Mouse (Mus musculus): ENCODE results near the gene Fgb.

The Fgb gene

DNA sequence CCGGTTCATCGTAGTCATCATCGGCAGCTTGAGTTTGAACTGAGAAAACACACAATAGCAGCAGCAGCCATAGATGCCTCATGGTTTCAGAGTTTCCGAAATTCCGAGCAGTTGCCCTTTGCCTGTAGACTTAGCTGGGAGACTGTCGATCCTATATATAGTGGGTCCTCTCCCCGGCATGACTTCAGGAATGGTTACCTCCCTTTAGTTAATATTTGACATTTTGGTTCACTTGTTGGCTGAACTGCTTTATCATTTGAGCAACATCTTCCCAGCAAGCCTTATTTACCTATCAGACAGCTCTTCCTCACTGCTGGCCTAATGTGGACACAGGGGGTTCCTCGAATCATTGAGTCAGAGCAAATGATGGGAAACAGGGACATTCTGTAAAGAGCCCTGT lies at the start of gene Fgb:
Gene Fgb, minus strand, starts transcription at position 184 of the 400 bp plus-strand sequence.
- no peak for DNase-seq (ENCODE audit: low read depth)

DNA sequence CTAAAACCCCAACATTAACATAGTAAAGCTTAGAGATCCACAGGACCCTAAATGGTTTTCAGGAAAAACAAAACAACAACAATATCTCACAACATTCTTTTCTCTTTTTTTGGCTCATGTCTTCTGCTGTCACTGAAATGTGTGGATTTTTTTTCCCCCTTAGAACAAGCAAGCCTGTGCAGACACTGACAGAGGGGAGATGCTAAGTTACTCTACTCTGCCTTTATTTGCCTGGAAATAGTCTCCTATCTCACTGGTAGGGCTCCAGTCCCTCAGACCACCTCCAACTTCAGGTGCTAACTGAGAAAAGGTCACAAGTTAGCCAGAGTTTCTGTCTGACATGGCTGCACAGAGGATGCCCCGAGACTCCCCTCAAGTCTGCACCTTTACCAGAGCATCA lies 49.5 kb upstream of the Fgb start:
- no peak for DNase-seq (ENCODE audit: low read depth)

DNA sequence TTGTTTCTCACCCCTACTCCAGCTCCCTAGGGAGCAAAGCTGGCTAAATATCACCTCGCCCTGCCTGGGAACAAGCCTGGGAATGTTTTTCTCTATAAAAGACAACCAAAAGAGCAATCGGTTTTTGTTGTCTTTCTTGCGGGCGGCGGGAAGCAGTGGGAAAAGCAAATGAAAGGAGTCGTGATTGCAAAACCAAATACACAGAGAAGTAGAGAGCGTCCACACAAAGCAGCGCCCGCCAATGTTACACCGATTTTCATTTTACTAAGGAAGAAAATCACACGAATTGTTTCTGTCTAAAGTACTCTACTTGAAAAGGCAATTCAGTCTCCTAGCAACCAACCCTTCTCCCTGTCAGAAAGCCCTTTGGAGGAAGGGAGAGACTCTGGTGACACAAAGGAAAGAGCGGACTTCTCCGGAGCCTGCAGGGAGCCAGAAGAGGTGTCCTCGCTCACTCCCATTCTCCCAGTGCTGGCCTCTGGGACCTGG lies 48.9 kb upstream of the Fgb start:
- no peak for DNase-seq (ENCODE audit: low read depth)

DNA sequence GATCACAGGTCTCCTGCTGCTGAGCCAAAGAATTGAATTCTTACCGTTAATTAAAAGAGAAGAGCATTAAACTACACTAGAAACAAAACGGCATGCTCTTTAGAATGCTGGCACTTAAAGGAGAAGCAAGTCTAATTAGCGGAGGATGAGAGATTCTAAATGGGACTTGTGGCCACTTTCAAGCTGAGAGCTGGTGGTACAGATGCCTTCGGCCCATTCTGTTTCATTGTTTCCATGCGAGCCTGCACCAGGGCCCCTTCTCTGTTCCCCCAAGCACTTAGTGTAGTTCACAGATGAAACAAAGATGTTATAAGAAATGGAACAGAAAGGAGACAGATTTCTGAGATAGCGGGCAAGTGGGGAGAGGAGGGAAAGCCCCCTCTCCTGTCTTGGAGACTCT lies 47.9 kb upstream of the Fgb start:
- DNase-seq (ENCODE audit: low read depth): no peak

DNA sequence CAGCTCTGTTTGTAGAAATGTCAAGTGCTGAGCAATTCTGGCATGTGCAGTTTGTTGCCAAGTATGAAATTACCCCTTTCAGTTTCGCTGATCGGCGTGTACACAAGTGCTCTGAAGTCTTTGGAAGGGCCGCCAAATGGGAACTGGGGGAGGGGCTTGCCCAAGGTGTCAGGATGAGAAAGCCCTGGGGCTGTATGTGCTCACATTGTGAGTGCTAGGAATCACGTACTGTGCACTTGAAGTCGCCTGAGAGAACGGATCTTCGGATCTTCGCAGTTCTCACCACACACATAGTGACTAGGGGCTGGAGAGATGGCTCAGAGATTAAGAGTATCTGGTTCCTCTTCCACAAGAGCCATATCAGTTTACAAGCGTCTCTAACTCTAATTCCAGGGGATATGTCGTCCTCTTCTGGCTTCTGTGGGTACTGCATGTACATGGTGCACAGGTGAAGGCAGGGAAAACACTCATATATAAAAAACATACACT lies 30.9 kb upstream of the Fgb start:
- DNase-seq (ENCODE audit: low read depth): peak; percentile 75

DNA sequence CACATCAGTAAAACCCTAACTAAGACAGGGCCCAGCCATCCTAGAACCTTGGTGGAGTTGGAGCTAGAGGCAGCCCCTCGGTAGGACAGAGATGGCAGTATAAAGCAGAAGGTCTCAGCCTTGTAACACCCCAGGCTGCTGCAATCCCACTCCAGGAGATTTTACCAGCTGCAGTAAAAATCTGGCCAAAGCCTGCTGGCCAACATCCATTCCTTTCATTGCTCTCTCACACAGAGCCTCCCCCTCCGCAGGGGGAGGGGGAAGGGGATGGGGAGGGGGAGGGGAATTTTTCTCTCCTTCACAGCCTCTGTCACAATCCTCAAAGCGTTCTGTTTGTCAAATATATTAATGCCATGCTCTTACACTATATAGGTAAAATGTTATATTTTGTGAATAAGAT lies 26.9 kb upstream of the Fgb start:
- no peak for DNase-seq (ENCODE audit: low read depth)

DNA sequence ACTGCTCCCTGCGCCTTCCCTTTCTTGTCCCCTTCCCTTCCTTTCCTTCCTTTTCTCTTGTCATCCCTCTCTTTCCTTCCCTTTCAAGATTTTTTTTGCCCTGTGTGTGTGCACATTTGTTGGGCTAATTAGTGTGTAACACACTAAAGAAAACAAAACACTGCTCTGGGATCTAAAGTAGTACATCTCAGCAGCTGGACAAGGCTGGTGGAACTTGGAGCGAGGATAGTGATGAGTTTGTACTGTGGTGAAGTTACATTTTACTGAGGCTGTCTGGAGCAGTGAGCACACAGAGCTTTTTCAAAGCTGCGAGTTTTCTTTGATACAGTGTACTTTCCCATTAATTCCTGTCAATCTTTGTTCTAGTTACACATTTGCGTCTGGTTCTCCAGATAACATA lies 20.6 kb upstream of the Fgb start:
- no peak for DNase-seq (ENCODE audit: low read depth)

DNA sequence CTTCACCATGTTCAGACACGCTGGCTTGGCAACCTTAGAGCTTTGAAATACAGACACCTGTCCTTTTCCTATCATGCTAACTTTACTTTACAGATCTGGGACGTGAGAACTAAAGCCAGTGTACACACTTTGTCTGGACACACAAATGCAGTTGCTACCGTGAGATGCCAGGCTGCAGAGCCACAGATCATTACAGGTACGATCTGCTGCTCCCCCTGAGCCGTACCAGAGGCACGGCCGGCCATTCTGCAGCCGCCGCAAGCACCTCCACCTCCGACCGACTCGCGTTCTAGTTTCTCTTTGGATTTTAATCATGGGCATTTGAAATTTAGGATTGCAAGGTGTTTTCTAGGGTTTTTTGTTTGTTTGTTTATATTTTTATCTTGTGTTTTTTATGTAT lies 19.2 kb upstream of the Fgb start:
- DNase-seq (ENCODE audit: low read depth): no peak

DNA sequence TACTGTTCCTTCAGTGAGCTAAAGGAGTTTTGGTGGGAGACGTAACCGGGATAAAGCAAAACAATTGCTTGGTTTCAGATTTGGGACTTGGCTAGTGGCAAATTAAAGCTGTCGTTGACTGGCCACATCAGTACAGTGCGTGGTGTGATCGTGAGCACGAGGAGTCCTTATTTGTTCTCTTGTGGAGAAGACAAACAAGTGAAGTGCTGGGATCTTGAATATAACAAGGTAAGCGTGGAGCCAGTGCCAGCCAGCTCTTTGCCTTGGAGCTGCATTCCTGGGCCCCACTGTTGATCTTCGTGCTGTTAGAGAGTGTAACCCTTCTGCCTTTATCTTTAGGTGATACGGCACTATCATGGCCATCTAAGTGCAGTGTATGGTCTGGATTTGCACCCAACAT lies 18.3 kb upstream of the Fgb start:
- DNase-seq (ENCODE audit: low read depth): no peak

DNA sequence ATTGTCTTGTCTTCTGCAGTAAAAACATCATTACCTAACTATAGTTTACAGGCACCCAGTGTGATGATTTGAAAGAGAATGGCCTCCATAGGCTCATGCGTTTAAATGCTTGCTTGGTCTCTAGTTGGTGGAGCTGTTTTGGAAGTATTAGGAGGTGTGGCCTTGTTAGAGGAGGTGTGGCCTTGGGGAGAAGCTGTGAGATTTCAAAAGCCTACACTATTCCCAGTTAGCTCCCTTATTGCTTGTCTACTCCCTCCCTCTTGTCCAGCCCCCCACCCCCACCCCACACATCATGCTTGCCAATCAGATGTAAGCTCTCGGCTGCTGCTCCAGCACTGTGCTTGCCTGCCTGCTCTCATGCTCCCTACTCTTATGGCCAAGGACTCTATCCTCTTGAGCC lies 7.4 kb upstream of the Fgb start:
- DNase-seq (ENCODE audit: low read depth): no peak

DNA sequence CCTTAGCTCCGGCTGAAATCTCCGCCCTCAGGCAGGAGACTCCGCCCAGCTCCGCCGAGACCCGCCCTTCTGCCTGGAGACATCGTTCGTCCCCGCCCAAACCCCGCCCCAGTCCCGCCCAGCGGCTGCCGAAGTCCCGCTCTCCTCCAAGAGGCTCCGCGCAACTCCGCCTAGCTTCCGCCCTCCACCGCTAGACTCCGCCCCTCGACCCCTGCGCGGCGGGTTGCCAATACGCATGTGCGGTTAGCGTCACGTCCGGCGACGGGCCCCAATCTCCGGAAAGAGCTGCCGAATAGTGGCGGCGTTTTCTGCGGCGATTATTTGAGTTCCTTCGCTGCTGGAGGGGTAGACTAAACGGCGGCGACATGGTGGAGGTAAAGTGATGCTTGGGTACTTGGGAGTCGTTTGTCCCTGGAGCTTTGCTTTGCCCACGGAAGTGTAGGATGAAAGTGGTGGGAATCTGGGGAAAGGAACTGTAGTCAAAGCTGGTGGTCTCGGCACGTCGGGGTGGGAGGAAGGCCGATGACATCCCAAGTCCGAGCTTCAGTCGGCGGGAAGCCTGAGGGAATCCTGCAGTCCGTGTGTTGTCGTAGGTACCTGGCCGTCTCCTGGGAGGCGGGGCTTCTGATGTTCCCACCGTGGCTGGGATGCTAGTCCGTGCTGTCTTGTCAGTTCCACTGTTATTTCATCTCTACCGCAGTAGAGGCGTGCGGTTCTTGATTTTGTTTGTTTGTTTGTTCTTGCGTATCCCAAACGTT lies 5.8 kb upstream of the Fgb start, which contains the start of gene Plrg1:
Gene Plrg1, plus strand, starts transcription at position 242 of the 758 bp plus-strand sequence.
- DNase-seq (ENCODE audit: low read depth): peak; percentile 99

DNA sequence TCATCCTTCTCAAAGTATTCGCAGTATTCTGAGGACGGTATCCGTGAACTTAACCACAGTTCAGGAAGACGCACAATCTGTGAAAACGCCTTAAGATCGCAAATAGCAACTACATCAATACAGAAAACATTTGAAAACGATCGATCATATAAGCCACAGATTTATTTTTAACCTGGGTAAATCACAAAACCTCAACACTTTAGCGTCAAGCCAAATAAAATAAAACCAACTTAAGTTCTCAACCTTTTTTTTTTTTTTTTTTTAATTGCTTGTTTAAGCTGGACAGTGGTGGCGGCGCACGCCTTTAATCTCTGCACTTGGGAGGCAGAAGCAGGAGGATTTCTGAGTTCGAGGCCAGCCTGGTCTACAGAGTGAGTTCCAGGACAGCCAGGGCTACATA lies 5.1 kb upstream of the Fgb start:
- DNase-seq (ENCODE audit: low read depth): no peak

DNA sequence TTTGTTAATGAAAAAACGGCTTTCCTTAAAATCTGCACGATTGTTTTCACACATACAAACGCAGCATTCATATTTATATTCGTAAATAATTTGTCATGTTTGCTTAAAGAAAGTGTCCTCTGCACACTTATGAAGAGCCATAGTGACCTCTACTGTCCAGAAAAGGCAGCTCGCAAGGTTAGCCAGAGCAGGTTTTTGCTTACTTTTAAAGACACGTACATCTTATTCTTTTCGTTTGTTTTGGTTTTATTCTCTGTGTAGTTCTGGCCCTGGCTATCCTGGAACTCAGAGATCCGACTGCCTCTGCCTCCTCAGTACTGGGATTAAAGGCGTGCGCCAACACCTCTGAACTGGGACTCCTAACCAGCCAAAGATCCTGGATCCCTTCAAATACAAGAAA lies 4.1 kb upstream of the Fgb start:
- DNase-seq (ENCODE audit: low read depth): peak; percentile 82

DNA sequence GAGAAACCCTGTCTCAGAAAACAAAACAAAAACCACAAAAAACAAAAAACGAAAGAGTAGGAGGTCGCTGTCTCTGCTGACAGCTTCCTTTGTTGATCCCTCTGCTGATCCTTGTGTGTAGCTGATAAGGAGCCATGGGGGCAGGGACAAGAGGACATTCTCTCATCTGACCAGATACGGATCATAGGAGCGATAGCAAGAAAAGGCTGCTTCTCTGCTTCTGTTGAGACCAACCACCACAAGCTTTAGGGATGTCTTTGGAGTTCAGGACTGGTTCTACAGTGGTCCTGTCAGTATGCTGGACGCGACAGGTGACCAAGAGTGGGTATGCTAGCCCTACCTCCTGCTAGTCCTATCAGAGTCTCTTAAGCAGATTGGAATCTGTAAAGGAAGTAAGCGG lies 3.5 kb upstream of the Fgb start:
- no peak for DNase-seq (ENCODE audit: low read depth)

DNA sequence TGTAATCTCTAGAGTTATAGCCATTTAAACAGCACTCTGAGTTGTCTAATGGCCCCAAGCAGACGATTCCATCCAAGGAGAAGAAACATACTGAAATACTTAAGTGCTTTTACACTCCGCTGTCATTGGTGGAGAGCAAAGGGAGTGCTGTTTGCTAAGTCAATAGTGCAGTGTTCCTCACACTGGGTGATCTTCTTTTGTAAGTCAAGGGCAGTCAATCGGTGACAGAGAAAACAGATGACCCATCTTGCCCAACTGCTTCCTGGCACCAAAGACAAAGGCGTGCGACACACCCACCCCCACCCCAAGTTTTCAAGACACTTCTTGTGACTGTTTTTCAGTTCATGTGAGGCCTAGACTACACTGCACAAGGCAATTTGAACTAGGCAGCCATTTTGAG lies 2.4 kb upstream of the Fgb start:
- no peak for DNase-seq (ENCODE audit: low read depth)

DNA sequence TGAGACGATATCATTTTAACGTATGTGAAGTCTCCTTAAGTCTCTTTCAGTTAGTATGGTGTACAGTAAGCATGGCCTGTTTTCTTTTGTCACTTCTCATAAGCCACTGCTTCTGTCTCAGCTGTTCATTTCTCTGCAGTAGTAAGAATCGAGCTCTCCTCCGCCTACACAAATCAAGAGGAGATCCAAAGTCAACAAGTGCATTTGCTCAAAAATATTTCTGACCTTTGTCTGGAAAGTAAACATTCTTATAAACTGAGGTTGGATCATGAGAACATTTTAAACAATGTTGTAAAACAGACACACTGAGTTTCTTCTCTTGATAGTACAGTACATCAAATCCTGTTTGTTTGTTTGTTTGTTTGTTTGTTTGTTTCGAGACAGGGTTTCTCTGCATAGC lies 998 bp upstream of the Fgb start:
- DNase-seq (ENCODE audit: low read depth): no peak

DNA sequence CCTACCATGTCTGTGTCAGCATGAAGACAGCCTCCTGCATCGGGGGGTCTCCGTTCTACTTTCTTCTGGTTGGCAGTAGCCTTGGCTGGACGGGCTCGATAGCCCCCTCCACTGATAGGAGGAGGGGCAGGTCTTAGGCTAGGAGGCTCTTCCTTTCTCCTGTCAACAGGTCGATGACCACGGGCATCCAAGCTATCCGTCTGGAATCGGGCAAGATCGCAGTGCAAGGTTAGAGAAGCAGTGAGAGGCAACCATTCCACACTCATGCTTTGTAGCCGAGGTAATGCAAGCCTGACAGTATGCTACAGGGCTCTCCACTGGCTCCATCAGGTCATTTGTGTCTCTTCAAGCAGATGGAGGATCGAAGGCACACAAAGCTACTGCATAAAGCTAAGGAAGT lies 3.0 kb downstream of the Fgb start:
- DNase-seq (ENCODE audit: low read depth): no peak

DNA sequence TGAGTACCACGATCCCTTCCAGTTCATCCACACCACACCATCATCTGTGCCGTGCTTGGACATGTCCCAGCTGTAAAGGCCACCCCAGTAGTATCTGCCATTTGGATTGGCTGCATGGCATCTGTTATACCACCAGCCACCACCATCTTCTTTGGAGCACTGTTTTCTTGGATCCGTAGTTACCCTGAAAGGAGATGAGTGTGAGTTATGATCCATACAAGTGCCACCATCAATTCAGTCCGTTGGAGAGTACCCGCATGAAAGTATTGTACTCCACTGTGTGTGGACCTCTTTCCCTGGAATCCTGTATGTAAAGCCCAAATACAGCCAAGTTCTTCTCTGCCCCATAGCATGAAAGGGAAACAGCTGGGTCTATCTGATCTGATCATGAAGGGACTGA lies 7.2 kb downstream of the Fgb start:
- DNase-seq (ENCODE audit: low read depth): no peak

DNA sequence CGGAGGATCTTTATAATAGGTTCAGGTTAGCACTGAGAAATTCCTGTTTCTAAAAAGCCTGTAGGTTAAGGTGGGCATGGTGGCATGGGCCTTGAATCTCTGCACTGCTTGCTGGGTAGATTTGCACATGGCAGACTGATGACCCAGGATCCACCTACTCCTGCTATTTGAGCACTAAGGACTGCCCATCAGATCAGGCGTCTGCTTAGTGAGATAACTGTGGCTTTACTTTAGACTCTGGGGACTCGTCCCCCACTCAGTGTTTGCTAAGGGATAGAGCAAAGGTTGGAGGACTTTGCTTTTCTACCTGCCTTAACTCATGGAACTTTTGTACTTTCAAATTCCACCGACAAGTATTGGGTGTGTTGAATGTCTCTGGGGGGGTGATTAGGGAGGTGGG lies 10.0 kb downstream of the Fgb start:
- no peak for DNase-seq (ENCODE audit: low read depth)

DNA sequence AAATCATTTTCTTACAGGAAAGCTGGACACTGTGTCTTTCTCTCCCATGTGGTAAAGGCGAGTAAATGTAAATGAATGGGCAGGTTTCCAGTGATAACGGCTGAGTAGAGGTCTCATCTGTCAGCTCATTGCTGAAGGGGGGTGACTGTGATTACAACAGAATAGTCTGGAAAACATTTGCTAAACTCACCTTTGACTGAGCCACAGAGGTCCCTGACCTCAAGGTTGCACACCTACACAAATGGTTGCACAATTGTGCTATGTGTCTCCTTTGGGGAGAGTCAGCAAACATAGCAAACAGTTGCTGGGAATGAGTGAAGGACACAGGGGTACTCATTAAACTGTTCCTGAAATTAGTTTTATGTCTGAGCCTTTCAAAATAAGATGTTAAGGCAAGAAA lies 10.8 kb downstream of the Fgb start:
- DNase-seq (ENCODE audit: low read depth): no peak

DNA sequence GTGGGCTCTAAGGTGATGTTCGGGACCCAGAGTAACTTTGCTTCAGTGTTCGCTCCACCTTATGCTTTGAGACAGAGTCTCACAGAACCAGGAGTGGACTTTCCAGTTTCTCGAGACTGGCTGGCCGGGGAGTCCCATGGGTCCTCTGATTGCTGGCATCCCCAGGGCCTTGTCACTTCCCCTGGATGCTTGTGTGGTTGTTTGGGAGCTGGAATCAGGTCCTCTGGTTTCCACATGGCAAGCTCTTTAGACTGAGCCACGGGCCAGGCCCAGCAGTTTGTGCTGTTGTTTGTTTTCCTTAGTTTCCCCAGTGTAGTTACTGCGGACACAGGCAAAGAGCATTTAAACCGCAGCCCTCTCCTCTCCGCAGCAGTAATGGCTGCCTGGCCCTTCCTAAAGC lies 15.9 kb downstream of the Fgb start:
- DNase-seq (ENCODE audit: low read depth): no peak

DNA sequence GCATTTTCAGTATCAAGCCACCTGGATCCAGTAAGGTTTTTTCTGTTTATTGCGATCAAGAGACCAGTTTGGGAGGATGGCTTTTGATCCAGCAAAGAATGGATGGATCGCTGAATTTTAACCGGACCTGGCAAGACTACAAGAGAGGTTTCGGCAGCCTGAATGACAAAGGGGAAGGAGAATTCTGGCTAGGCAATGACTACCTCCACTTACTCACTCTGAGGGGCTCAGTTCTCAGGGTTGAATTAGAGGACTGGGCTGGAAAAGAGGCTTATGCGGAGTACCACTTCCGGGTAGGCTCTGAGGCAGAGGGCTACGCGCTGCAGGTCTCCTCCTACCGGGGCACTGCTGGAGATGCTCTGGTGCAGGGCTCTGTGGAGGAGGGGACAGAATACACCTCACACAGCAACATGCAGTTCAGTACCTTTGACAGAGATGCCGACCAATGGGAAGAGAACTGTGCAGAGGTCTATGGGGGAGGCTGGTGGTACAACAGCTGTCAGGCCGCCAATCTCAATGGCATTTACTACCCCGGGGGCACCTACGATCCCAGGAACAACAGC lies 16.8 kb downstream of the Fgb start:
- no peak for DNase-seq (ENCODE audit: low read depth)

DNA sequence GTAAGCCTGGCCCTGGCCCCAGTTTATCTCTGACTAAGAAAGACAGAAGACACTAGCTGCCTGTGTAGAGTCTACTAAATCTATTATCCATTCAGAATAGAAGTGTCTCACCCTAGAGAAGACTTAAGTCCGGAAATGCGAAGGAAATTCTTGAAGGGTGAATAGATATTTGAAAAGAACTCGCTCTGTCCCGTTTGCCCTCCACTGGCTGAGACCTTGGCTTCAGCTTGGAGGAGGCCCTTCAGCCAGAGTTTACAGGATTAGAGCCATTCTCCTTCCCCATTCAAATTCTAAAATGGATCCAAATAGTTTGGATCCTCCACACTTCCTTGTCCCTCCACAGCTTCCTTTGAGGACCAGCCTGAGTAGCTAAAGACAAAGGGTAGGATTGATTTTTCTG lies 19.3 kb downstream of the Fgb start:
- no peak for DNase-seq (ENCODE audit: low read depth)
